Mouse (Mus musculus) cerebellum, adult 18-20 months (tissue): Measurements from ENCODE around the gene Spem2.

ENCODE experiments used
- DNase-seq, 2 experiments: peaks; one replicate each; pipeline ENCODE4 v3.0.0; 2021

Spem2 gene

GRCm38 (mm10) chr11:69835326-69835965 is 17.2 kb upstream of the Spem2 start:
- no peak for DNase-seq

GRCm38 (mm10) chr11:69834001-69834549 is 15.8 kb upstream of the Spem2 start:
- DNase-seq, result peak; percentile 31 to 58

GRCm38 (mm10) chr11:69833554-69833953 is 15.3 kb upstream of the Spem2 start:
- no peak for DNase-seq

GRCm38 (mm10) chr11:69828832-69829231 is 10.6 kb upstream of the Spem2 start:
- DNase-seq, result no peak

GRCm38 (mm10) chr11:69823456-69823855 is 5.2 kb upstream of the Spem2 start:
- DNase-seq, result no peak

GRCm38 (mm10) chr11:69822080-69822479 is 3.8 kb upstream of the Spem2 start, which contains the start of gene Spem1:
Gene Spem1, minus strand, starts transcription at chr11:69822180.
- no peak for DNase-seq

- no peak for DNase-seq
These were observed 606 bp upstream of the Spem2 start for GRCm38 (mm10) chr11:69818871-69819270.

- no peak for DNase-seq
These were observed 1.7 kb downstream of the Spem2 start for GRCm38 (mm10) chr11:69816520-69816919.

GRCm38 (mm10) chr11:69815155-69815554 is 3.1 kb downstream of the Spem2 start, which contains the start of gene Gm39566:
Gene Gm39566, minus strand, starts transcription at chr11:69815298.
- DNase-seq, result no peak

GRCm38 (mm10) chr11:69810280-69810679 is 8.0 kb downstream of the Spem2 start:
- no peak for DNase-seq

GRCm38 (mm10) chr11:69807641-69808040 is 10.6 kb downstream of the Spem2 start:
- no peak for DNase-seq

GRCm38 (mm10) chr11:69806378-69806777 is 11.9 kb downstream of the Spem2 start:
- no peak for DNase-seq

- no peak for DNase-seq
These were observed 13.0 kb downstream of the Spem2 start, which contains the start of gene Tmem102 for GRCm38 (mm10) chr11:69804972-69805909. Gene Tmem102, minus strand, starts transcription at chr11:69805624.

- no peak for DNase-seq
These were observed 13.7 kb downstream of the Spem2 start for GRCm38 (mm10) chr11:69804652-69804940.

GRCm38 (mm10) chr11:69803786-69804651 is 14.2 kb downstream of the Spem2 start:
- DNase-seq, result peak; percentile 50 to 65

- DNase-seq, result peak in 1 of 2 experiments; percentile 31
These were observed 14.9 kb downstream of the Spem2 start for GRCm38 (mm10) chr11:69803328-69803727.

GRCm38 (mm10) chr11:69802648-69803105 is 15.6 kb downstream of the Spem2 start:
- DNase-seq, result peak; percentile 58 to 64

- DNase-seq, result peak in 1 of 2 experiments; percentile 19
These were observed 16.8 kb downstream of the Spem2 start, which contains the start of gene Fgf11 for GRCm38 (mm10) chr11:69801379-69801977. Gene Fgf11, minus strand, starts transcription at chr11:69801857.

- peak in 1 of 2 experiments; percentile 35 for DNase-seq
These were observed 17.7 kb downstream of the Spem2 start for GRCm38 (mm10) chr11:69800392-69801197.

GRCm38 (mm10) chr11:69800138-69800391 is 18.2 kb downstream of the Spem2 start:
- peak in 1 of 2 experiments; percentile 30 for DNase-seq
